Mouse (Mus musculus) hindbrain, embryonic 12.5 days (tissue): ENCODE results near the gene Hcrtr2. TPM values are rescaled to one million over a fixed set of nuclear protein-coding genes. Genes with fewer than 3 reads are reported as not detected.
A peak's percentile ranks its signal among the peaks of the same experiment; 100 is the strongest.

Experiments
- ATAC-seq: fragments of 200-750 bp; cut with Nextera tagmentation; 2 replicates; pipeline ENCODE4 v1.8.0; 2017; ENCODE audit warnings: moderate TSS enrichment; ENCODE audit not compliant: low FRiP score
- H3K27ac ChIP-seq: fragments of 300-500 bp; sonication (generic); 2 replicates; pipeline ENCODE4 v1.5.1; 2016; ENCODE audit warnings: mild to moderate bottlenecking
- H3K27me3 ChIP-seq: fragments of 300-500 bp; sonication (generic); 2 replicates; pipeline ENCODE4 v1.6.1; 2016; ENCODE audit warnings: mild to moderate bottlenecking
- H3K36me3 ChIP-seq: fragments of 300-500 bp; sonication (generic); 2 replicates; pipeline ENCODE4 v1.6.1; 2016; ENCODE audit warnings: mild to moderate bottlenecking
- H3K4me1 ChIP-seq: fragments of 300-500 bp; sonication (generic); 2 replicates; pipeline ENCODE4 v1.6.1; 2016
- H3K4me2 ChIP-seq: fragments of 300-500 bp; sonication (generic); replicated peaks from 2 replicates; pipeline ENCODE4 v1.6.1; 2016; ENCODE audit warnings: mild to moderate bottlenecking
- H3K4me3 ChIP-seq: fragments of 300-500 bp; sonication (generic); 2 replicates; pipeline ENCODE4 v1.5.1; 2016; ENCODE audit warnings: mild to moderate bottlenecking
- H3K9ac ChIP-seq: fragments of 300-500 bp; sonication (generic); 2 replicates; pipeline ENCODE4 v1.6.1; 2016; ENCODE audit warnings: mild to moderate bottlenecking, moderate library complexity
- H3K9me3 ChIP-seq: fragments of 300-500 bp; sonication (generic); replicated peaks from 2 replicates; pipeline ENCODE4 v1.6.1; 2016; ENCODE audit warnings: mild to moderate bottlenecking
- WGBS: fragments of 180-500 bp; shearing (Covaris S2); methylation state at CpG from one replicate; pipeline ENCODE4 v1.1.7; 2016; 5-methylcytosine and 5-hydroxymethylcytosine counted together
- polyA plus RNA-seq: library from polyadenylated mRNA; unstranded; fragments of >200 nt; fragmentation: Nextera tagmentation; extraction: Ambion mirVana; gene quantifications from 2 replicates; pipeline ENCODE4 v1.2.1, GENCODE M21; 2016

Hcrtr2 gene
- polyA plus RNA-seq, 1 experiment from 2014 or later: 2.6 TPM

DNA sequence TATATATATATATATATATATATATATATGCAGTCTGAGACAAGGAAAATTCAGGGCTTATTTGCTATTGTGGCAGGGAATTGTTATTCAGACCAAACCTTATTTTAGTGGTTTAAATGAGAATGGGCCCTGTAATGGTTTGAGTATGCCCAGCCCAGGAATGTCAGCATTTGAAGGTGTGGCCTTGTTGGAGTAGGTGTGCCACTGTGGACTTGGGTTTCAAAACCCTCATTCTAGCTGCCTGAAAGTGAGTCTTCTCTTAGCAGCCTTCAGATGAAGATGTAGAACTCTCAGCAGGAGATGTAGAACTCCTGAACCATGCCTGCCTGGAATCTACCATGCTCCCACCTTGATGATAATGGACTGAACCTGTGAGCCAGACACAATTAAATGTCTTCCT, 9.7 kb downstream of the Hcrtr2 start:
- no peak overlapping the region for H3K4me2 ChIP-seq
- no peaks in the 10 kb centered on the region for H3K9me3 ChIP-seq
- no peak for ATAC-seq
- no peak overlapping the region for H3K9ac ChIP-seq
- H3K36me3 ChIP-seq: no peaks in the 10 kb centered on the region
- no peak overlapping the region for H3K4me3 ChIP-seq
- H3K27me3 ChIP-seq: no peaks in the 10 kb centered on the region
- H3K4me1 ChIP-seq: no peaks in the 10 kb centered on the region
- H3K27ac ChIP-seq: no peak overlapping the region

DNA sequence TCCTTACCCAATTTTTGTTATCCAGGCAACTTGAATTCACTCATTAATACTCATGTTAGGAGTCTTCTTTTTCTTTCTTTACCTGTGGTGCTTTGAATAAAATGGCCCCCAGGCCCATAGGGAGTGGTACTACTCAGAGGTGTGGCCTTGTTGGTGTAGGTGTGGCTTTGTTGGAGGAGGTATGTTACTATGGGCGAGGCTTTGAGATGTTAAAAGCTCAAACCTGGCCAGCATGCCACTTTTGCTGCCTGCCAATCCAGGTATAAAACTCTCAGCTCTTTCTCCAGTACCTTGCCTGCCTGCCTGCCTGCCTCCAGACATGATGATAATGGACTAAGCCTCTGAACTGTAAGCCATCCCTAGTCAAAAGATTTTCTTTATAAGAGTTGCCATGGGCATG, 11.4 kb downstream of the Hcrtr2 start:
- Histone ChIP-seq H3K27me3 (no peaks in the 10 kb centered on the region), H3K27ac (no peak overlapping the region), H3K9ac (no peak overlapping the region), H3K36me3 (no peaks in the 10 kb centered on the region), H3K4me2 (no peak overlapping the region), H3K4me3 (no peak overlapping the region), H3K4me1 (no peaks in the 10 kb centered on the region), H3K9me3 (no peaks in the 10 kb centered on the region)
- 63% methylated on average over 1 of the region's 1 CpGs for WGBS
- ATAC-seq: no peak

DNA sequence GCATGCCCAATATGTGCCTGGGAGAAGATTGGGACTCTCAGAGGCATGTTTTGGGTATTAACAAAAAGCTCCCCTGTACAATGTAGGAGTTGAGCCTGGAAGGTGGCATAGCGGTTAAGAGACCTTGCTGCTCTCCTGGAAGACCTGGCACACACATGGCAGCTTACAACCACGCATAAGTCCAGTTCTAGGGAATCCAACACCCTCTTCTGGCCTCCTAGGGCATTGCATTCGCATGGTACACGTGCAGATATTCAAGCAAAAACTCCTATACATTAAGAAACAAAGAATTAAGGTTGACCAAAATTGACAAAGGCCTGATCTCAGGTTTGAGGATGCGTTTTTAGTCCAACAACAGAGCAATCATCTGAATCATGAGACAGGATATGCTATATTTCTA, 32.3 kb downstream of the Hcrtr2 start:
- no peaks in the 10 kb centered on the region for H3K27me3 ChIP-seq
- H3K4me2 ChIP-seq: no peak overlapping the region
- no peaks in the 10 kb centered on the region for H3K4me1 ChIP-seq
- H3K36me3 ChIP-seq: no peaks in the 10 kb centered on the region
- H3K9ac ChIP-seq: no peak overlapping the region
- H3K27ac ChIP-seq: no peak overlapping the region
- H3K9me3 ChIP-seq: no peaks in the 10 kb centered on the region
- 72% methylated on average over 5 of the region's 5 CpGs for WGBS
- no peak for ATAC-seq
- no peak overlapping the region for H3K4me3 ChIP-seq

DNA sequence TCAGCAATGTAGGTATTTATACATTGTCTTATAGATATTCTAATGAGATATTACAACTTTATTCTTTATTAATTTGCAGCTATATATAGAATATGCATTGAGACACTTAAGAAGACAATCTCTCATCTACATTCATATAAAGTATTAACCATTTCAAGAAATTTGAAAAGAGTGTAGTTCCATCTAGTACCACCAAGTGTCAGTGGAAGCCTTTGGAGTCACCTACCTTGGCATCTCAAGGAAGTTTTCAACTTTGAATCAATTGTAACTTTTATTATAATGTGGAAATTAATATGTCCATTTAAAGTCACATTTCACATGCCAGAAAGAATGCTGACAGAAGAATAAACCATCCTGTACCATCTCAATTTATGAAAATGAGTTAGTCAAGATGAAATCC, 52.8 kb downstream of the Hcrtr2 start:
- Histone ChIP-seq H3K4me1 (no peaks in the 10 kb centered on the region), H3K27me3 (no peaks in the 10 kb centered on the region), H3K4me2 (no peak overlapping the region), H3K36me3 (no peaks in the 10 kb centered on the region), H3K4me3 (no peak overlapping the region), H3K9me3 (no peaks in the 10 kb centered on the region), H3K27ac (no peak overlapping the region), H3K9ac (no peak overlapping the region)
- no peak for ATAC-seq

DNA sequence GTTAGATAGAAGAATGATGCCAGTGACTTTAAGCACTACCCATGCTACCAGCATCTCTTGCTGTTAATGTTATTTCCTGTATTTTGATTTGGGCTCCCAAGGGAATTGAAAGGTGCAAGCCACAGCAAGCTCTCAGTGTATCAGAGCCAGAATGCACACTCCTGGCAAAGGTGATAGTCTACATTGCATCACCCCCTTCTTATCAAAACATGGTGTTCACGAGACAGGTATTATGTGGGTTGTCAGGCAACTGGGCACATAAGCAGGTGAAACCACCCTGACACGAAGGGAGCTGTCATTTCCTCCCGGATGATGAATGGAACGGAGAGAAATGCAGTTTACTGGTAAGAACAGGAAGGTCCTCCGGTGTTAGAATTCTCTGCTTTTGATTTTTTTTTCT, 65.9 kb downstream of the Hcrtr2 start:
- no peak overlapping the region for H3K4me3 ChIP-seq
- no peaks in the 10 kb centered on the region for H3K36me3 ChIP-seq
- no peak overlapping the region for H3K4me2 ChIP-seq
- H3K9ac ChIP-seq: no peak overlapping the region
- no peaks in the 10 kb centered on the region for H3K9me3 ChIP-seq
- H3K27me3 ChIP-seq: no peaks in the 10 kb centered on the region
- no peak for ATAC-seq
- 84% methylated on average over 5 of the region's 5 CpGs for WGBS
- H3K27ac ChIP-seq: no peak overlapping the region
- H3K4me1 ChIP-seq: no peaks in the 10 kb centered on the region

DNA sequence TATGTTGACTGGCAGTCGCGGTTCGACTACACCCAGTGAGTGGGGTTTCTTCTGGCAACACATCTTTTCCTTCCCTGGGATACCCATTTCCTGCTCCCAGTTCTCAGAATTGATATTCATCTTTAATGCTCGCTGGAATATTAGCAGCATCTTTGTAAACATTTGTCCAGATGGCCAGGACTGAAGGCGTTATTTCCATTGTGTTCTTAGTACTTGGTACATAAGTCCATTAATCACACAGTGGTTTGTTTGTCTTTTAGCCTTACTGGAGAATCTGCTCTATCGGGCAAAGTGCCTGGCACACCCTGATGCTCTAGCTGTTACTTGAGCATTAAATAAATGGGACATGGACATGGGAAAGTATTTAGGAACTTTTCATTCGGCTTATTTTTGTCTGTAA, 71.1 kb downstream of the Hcrtr2 start:
- no peak overlapping the region for H3K27ac ChIP-seq
- H3K4me3 ChIP-seq: no peak overlapping the region
- no peaks in the 10 kb centered on the region for H3K9me3 ChIP-seq
- ATAC-seq: no peak
- whole genome bisulfite sequencing: 91% methylated on average over 7 of the region's 7 CpGs
- no peaks in the 10 kb centered on the region for H3K27me3 ChIP-seq
- no peaks in the 10 kb centered on the region for H3K4me1 ChIP-seq
- no peaks in the 10 kb centered on the region for H3K36me3 ChIP-seq
- H3K4me2 ChIP-seq: no peak overlapping the region
- no peak overlapping the region for H3K9ac ChIP-seq

DNA sequence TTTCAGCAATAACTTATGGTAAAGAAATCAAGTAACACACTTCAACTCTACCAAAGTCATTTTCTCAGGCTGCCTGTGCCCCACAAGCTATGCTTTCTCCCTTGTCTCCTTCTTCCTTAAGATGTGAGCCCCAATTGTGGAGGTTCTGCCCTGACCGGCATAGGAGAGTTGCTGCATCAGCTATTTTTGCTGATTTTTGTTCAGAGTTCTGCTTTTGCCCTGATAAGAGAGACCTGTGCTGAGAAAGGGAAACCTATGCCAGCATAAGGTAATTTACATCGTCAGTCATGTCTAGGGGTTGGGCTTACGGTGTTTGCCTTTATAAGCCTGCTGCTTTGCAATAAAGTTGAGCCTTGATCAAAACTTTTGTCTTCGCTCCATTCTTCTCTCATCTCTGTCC, 71.5 kb downstream of the Hcrtr2 start:
- no peak overlapping the region for H3K4me3 ChIP-seq
- no peak for ATAC-seq
- no peaks in the 10 kb centered on the region for H3K4me1 ChIP-seq
- H3K36me3 ChIP-seq: no peaks in the 10 kb centered on the region
- H3K9ac ChIP-seq: no peak overlapping the region
- no peak overlapping the region for H3K27ac ChIP-seq
- no peak overlapping the region for H3K4me2 ChIP-seq
- no peaks in the 10 kb centered on the region for H3K27me3 ChIP-seq
- H3K9me3 ChIP-seq: no peaks in the 10 kb centered on the region
- 88% methylated on average over 4 of the region's 4 CpGs for whole genome bisulfite sequencing

DNA sequence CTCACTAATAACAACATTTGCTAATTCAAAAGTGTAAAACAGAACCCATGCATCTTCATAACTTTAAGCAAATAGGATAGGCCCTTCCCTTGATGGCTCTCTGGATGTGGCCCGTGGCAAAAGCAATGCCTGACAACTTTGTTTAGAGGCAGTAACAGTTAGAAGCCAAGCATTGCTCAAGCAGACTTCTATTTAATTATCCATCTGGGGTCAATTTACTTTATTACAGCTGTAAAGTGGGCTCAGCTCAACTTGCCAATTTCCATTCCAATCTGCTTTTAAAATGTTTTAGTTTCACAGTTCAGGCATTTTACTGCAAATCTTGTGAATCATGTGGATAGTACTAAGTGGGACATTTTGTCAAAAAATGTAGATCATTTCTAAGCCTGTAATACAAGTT, 81.3 kb downstream of the Hcrtr2 start:
- Histone ChIP-seq H3K4me3 (no peak overlapping the region), H3K9ac (no peak overlapping the region), H3K36me3 (no peaks in the 10 kb centered on the region), H3K4me1 (no peaks in the 10 kb centered on the region), H3K27me3 (no peaks in the 10 kb centered on the region), H3K27ac (no peak overlapping the region), H3K9me3 (no peaks in the 10 kb centered on the region), H3K4me2 (no peak overlapping the region)
- ATAC-seq: no peak
- 83% methylated on average over 1 of the region's 1 CpGs for WGBS

DNA sequence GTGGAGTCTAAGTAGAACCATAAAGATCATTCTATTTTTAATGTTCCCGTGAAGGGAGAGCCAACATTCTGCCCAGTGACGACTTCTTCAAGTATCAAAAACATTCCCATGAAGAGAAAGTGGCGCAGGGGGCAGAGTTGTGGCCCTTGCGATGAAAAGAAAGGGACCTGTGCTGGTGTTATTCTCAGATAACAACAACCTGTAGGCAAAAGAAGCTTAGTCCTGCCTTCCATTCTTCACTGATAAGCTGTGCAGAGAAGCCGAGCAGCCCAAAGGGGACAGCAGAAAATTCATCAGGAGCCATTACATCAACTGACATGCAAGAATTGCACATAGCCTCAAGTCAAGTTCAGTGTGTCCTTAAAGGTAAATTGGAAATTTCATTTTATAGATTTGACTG, 85.7 kb downstream of the Hcrtr2 start:
- no peaks in the 10 kb centered on the region for H3K36me3 ChIP-seq
- H3K4me1 ChIP-seq: no peaks in the 10 kb centered on the region
- no peak overlapping the region for H3K4me3 ChIP-seq
- ATAC-seq: no peak
- H3K4me2 ChIP-seq: no peak overlapping the region
- H3K9me3 ChIP-seq: no peaks in the 10 kb centered on the region
- H3K27me3 ChIP-seq: no peaks in the 10 kb centered on the region
- 83% methylated on average over 5 of the region's 5 CpGs for WGBS
- no peak overlapping the region for H3K27ac ChIP-seq
- H3K9ac ChIP-seq: no peak overlapping the region

DNA sequence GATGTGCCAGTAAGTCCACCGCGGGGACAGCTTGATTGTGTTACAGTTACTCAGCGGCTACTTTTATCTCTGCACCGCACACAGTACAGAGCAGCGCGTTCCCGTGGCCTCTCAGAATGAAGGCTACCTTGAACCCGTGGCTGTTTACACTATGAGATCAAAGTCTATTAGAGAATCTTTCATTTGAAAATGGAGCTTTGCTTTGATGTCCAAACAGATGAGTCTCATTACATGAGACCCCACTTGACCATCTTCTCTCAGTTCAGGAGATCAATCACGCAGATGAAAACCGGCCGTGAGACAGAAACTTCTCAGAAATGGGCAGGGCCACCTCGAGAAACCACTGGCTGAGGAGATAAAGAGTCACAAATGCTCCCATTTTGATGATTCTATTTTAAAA, 86.4 kb downstream of the Hcrtr2 start:
- H3K9ac ChIP-seq: no peak overlapping the region
- H3K4me3 ChIP-seq: no peak overlapping the region
- ATAC-seq: no peak
- H3K4me2 ChIP-seq: no peak overlapping the region; the same call in 1 of the 2 replicates
- H3K4me1 ChIP-seq: no peaks in the 10 kb centered on the region
- no peaks in the 10 kb centered on the region for H3K27me3 ChIP-seq
- H3K27ac ChIP-seq: no peak overlapping the region
- no peaks in the 10 kb centered on the region for H3K36me3 ChIP-seq
- no peaks in the 10 kb centered on the region for H3K9me3 ChIP-seq
- WGBS: 66% methylated on average over 12 of the region's 12 CpGs

DNA sequence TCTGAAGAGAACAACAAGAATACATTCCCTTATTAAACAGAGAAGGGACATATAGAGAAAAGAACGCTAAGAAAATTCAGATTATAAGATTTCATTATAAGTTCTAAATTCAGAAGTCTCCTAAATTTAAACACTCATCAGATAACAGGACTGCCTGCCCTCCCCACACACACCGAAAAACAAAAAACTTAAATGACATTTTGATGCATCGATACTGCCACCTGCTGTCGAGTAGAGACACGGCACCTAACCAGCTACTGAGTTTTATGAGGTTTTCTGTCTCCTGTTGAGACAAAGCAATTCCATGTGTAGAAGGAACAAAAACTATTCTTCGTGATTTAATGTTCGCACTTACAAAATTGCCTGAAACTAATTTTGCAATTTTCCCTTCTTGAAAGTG, 87.0 kb downstream of the Hcrtr2 start:
- Histone ChIP-seq H3K9ac (no peak overlapping the region), H3K4me2 (peak overlapping the region; percentile 71), H3K4me1 (no peaks in the 10 kb centered on the region), H3K4me3 (peak overlapping the region; percentile 34; the same call in 1 of the 2 replicates), H3K36me3 (no peaks in the 10 kb centered on the region), H3K27me3 (no peaks in the 10 kb centered on the region), H3K9me3 (no peaks in the 10 kb centered on the region), H3K27ac (no peak overlapping the region)
- peak; percentile 88 for ATAC-seq
- WGBS: 2% methylated on average over 7 of the region's 7 CpGs

DNA sequence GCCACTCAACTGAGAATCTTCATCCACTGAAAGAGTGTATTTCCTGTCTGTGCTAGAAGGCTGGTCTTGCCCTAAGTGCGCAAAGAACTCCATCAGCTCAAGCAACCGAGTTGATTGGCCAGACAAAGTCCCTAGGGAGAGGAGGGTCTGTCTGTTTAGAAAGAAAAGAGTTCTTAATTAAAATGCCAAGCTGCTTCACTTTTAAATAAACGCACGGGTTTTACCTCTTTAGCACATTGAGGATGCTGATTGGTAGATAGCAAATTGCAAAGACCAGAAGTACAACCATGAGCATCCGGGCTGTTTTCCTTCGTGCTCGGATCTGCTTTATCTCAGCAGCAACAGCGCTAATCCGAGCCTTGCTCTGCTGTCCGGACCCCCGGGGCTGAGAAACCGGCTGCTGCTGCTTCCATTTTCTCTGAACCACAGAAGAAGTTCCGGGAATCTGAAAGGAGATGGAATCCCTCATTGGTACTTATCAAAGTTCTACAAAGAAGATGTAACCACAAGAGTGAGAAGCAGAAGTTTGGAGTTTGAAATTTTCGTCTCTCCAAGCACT, 87.6 kb downstream of the Hcrtr2 start:
- 2% methylated on average over 14 of the region's 14 CpGs for WGBS
- Histone ChIP-seq H3K4me2 (peak overlapping the region; percentile 71), H3K36me3 (no peaks in the 10 kb centered on the region), H3K9ac (peak overlapping the region; percentile 49), H3K27me3 (no peaks in the 10 kb centered on the region), H3K27ac (no peak overlapping the region), H3K4me1 (no peaks in the 10 kb centered on the region), H3K4me3 (peak overlapping the region; percentile 34), H3K9me3 (no peaks in the 10 kb centered on the region)
- ATAC-seq: peak; percentile 83

DNA sequence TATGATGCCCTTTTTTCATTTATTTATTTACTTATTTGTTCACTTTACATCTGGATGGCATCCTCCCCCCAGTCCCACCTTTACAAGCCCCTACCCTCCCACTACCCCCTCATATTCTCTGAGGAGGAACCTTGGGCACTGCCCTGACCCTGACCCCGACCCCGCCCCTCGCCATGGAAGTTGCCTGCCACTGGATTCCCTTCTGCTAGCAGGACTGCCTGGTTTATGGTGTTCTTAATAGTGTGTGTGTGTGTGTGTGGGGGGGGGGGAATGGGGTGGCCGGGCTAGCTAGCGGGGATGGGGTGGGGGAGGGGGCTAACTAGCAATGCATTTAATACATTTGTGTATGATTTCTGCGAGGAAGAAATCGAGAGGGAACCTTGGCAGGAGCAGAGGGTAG, 88.8 kb downstream of the Hcrtr2 start:
- Histone ChIP-seq H3K4me2 (no peak overlapping the region), H3K9ac (no peak overlapping the region), H3K27me3 (no peaks in the 10 kb centered on the region), H3K4me3 (no peak overlapping the region), H3K9me3 (no peaks in the 10 kb centered on the region), H3K27ac (no peak overlapping the region), H3K36me3 (no peaks in the 10 kb centered on the region), H3K4me1 (no peaks in the 10 kb centered on the region)
- no peak for ATAC-seq
- 47% methylated on average over 7 of the region's 7 CpGs for WGBS

DNA sequence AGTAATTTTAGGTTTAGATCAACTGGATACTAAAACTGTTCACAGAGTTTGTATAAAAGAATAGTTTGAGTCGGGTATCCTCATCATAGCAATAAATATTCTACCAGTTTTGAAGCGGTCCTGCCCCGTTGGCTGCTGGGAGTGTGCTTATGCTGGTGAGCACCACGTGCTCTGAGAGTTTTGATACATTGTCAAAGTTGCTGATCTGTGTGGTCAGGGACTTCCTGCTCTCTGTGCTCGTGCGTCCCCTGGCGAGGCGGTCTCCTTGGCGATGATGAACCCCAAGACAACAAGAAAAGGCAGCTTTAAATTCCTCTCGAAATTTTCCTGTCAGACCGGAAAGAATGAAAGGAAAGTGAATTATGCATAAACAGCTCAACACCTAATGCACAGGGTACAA, 93.3 kb downstream of the Hcrtr2 start:
- no peak overlapping the region for H3K4me3 ChIP-seq
- no peaks in the 10 kb centered on the region for H3K27me3 ChIP-seq
- no peak overlapping the region for H3K9ac ChIP-seq
- H3K36me3 ChIP-seq: no peaks in the 10 kb centered on the region
- 51% methylated on average over 11 of the region's 11 CpGs for WGBS
- no peak overlapping the region for H3K27ac ChIP-seq
- ATAC-seq: no peak
- no peak overlapping the region for H3K4me2 ChIP-seq
- no peaks in the 10 kb centered on the region for H3K9me3 ChIP-seq
- H3K4me1 ChIP-seq: no peaks in the 10 kb centered on the region
